Mouse (Mus musculus) testis, adult 2 months (tissue): ENCODE data around the gene Tifa.

ENCODE experiments used
- CTCF ChIP-seq: fragments of 200-500 bp; IDR thresholded peaks from 2 replicates; pipeline ENCODE4 v1.5.1; 2012; ENCODE audit warnings: low read depth, mild to moderate bottlenecking, inconsistent platforms, low read length, moderate library complexity; ENCODE audit not compliant: control insufficient read depth, insufficient read depth, insufficient replicate concordance
- POLR2A ChIP-seq: fragments of 200-500 bp; IDR thresholded peaks from 2 replicates; pipeline ENCODE4 v1.6.1; 2012; ENCODE audit warnings: low read depth, mild to moderate bottlenecking, inconsistent platforms, low read length, moderate library complexity; ENCODE audit not compliant: control insufficient read depth

GRCm38 (mm10) chr3:127804439-127804838, 14.8 kb downstream of the Tifa start:
- TF ChIP-seq CTCF (no peak), POLR2A (no peak)
